ENCODE assay signal across 8 mouse cellular contexts in the genomic region with DNA sequence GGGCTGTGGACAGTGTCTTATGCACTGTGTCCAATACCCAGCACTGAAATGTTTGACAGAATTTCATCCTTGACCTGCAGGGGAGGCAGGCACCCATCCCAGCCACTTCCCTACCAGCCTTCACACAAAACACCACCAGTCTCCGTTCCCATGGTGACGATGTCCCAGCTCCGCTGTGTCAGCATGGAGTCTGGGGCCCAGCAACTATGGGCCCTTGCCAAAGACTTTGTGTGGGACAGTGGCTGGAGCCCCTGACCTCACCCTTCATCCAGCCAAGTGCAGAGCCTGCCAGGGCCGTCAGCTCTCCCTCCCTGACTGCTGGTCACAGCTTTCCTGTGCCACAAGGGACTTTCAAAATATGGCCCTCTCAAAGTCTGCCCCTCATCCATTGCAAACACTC. TPM values are rescaled to one million over a fixed set of nuclear protein-coding genes. Genes with fewer than 3 reads are reported as not detected.
DNase-seq lines count a peak whose midpoint lies in the region; ATAC-seq lines count a peak whose summit lies in the region.

No protein-coding gene starts in this region.

- peaks cover 7% of the 10 kb centered on the region; the same call in 1 of the 2 replicates for H3K36me3 ChIP-seq in lung, embryonic 15.5 days
- H3K36me3 ChIP-seq in heart, embryonic 16.5 days (ENCODE audit: control insufficient read depth, insufficient read depth) = peaks cover 4% of the 10 kb centered on the region; the same call in 1 of the 2 replicates

- H3K27me3 ChIP-seq in lung, embryonic 15.5 days = no peaks in the 10 kb centered on the region
- no peaks in the 10 kb centered on the region for H3K27me3 ChIP-seq in heart, embryonic 16.5 days (ENCODE audit: control insufficient read depth, insufficient read depth, low read length)

- ATAC-seq in lung, embryonic 15.5 days (ENCODE audit: borderline replicate concordance, extremely low read depth, low FRiP score, low TSS enrichment) = peak; percentile 8; the same call in 1 of the 2 replicates
- no peak for ATAC-seq in heart, embryonic 16.5 days (replicated peaks; ENCODE audit: extremely low read depth, insufficient read depth, low FRiP score)
- ATAC-seq in erythroid progenitor cell, adult 5-6 weeks (replicated peaks; ENCODE audit: low FRiP score, poor library complexity, severe bottlenecking) = no peak

- intact Hi-C loops in left cerebral cortex, postnatal 4 days (cut with DNase I) = no loop called here

- WGBS in lung, embryonic 15.5 days = 50% methylated on average over 4 of the region's 4 CpGs
- 76% methylated on average over 4 of the region's 4 CpGs for WGBS in heart, embryonic 16.5 days

- H3K4me3 ChIP-seq in lung, embryonic 15.5 days = no peak overlapping the region
- no peak overlapping the region for H3K4me3 ChIP-seq in heart, embryonic 16.5 days (ENCODE audit: low read length)

- no peak overlapping the region for H3K4me2 ChIP-seq in lung, embryonic 15.5 days
- H3K4me2 ChIP-seq in heart, embryonic 16.5 days (ENCODE audit: low read depth, low read length) = no peak overlapping the region

- H3K9me3 ChIP-seq in lung, embryonic 15.5 days = no peaks in the 10 kb centered on the region
- H3K9me3 ChIP-seq in heart, embryonic 16.5 days (replicated peaks; ENCODE audit: control insufficient read depth, low read length) = no peaks in the 10 kb centered on the region

- peak; percentile 63 for DNase-seq in cerebellum, adult 9-11 months
- no peak for DNase-seq in cerebellum, adult 8-10 months
- no peak for DNase-seq in lung, postnatal 36 days
- peak; percentile 57 for DNase-seq in left cerebral cortex, postnatal 4 days
- no peak for DNase-seq in adrenal gland, postnatal 25 days

- peaks cover 49% of the 10 kb centered on the region for H3K4me1 ChIP-seq in lung, embryonic 15.5 days
- peaks cover 25% of the 10 kb centered on the region for H3K4me1 ChIP-seq in heart, embryonic 16.5 days (ENCODE audit: control insufficient read depth, insufficient read depth, low read length)

- H3K9ac ChIP-seq in lung, embryonic 15.5 days = no peak overlapping the region
- no peak overlapping the region for H3K9ac ChIP-seq in heart, embryonic 16.5 days (ENCODE audit: low read length)

- 0 out of 2 replicates have a peak overlapping the region, but pooled peaks have one; percentile 56 for H3K27ac ChIP-seq in lung, embryonic 15.5 days
- H3K27ac ChIP-seq in heart, embryonic 16.5 days (ENCODE audit: low read length) = peak overlapping the region; percentile 26; the same call in 1 of the 2 replicates

RNA-seq across cellular contexts. Expression of a gene that starts 16.2 kb away (rescaled TPM):
- 65.8 and 68.1 TPM in 2 replicates for polyA plus RNA-seq in lung, embryonic 15.5 days (2015; fragmentation: Nextera tagmentation; extraction: Ambion mirVana)
- polyA plus RNA-seq in heart, embryonic 16.5 days (2015; fragmentation: Nextera tagmentation; extraction: Ambion mirVana) = 34.3 and 56.1 TPM in 2 replicates
- 100 to 1,000 TPM; 208 to 215 TPM for total RNA-seq in left cerebral cortex, postnatal 4 days (2021)
- 17.2 and 53.0 TPM in 2 replicates for total RNA-seq in erythroid progenitor cell, adult 5-6 weeks (2015; ENCODE audit: low replicate concordance)
- 60.7 and 71.3 TPM in 2 replicates for total RNA-seq in erythroid progenitor cell, adult 5-6 weeks (2017; ENCODE audit: low replicate concordance)
- total RNA-seq in adrenal gland, postnatal 25 days (2021) = 38.3 and 40.8 TPM in 2 replicates

RNA-seq across cellular contexts. Expression of a gene that starts 38.0 kb away (rescaled TPM):
- 13.7 and 14.7 TPM in 2 replicates for polyA plus RNA-seq in lung, embryonic 15.5 days (2015; fragmentation: Nextera tagmentation; extraction: Ambion mirVana)
- polyA plus RNA-seq in heart, embryonic 16.5 days (2015; fragmentation: Nextera tagmentation; extraction: Ambion mirVana) = 10.8 and 11.4 TPM in 2 replicates
- 10 to 100 TPM in 1 of 2 experiments, 1 to 10 TPM in 1; 8.9 to 11.8 TPM for total RNA-seq in left cerebral cortex, postnatal 4 days (2021)
- 1.1 TPM in 1 of 2 replicates, not detected in the other for total RNA-seq in erythroid progenitor cell, adult 5-6 weeks (2015; ENCODE audit: low replicate concordance)
- 1.8 and 2.3 TPM in 2 replicates for total RNA-seq in erythroid progenitor cell, adult 5-6 weeks (2017; ENCODE audit: low replicate concordance)
- 6.9 and 13.5 TPM in 2 replicates for total RNA-seq in adrenal gland, postnatal 25 days (2021)

RNA-seq across cellular contexts. Expression of a gene that starts 45.9 kb away (rescaled TPM):
- polyA plus RNA-seq in lung, embryonic 15.5 days (2015; fragmentation: Nextera tagmentation; extraction: Ambion mirVana) = 12.3 and 14.8 TPM in 2 replicates
- polyA plus RNA-seq in heart, embryonic 16.5 days (2015; fragmentation: Nextera tagmentation; extraction: Ambion mirVana) = 12.5 and 15.0 TPM in 2 replicates
- total RNA-seq in left cerebral cortex, postnatal 4 days (2021) = 10 to 100 TPM; 15.0 to 16.7 TPM
- 4.2 TPM in 1 of 2 replicates, not detected in the other for total RNA-seq in erythroid progenitor cell, adult 5-6 weeks (2015; ENCODE audit: low replicate concordance)
- total RNA-seq in erythroid progenitor cell, adult 5-6 weeks (2017; ENCODE audit: low replicate concordance) = 0.51 TPM in 1 of 2 replicates, not detected in the other
- 11.3 and 22.1 TPM in 2 replicates for total RNA-seq in adrenal gland, postnatal 25 days (2021)

Comparison
In these comparisons a context has a peak if more than half of its experiments do, and no peak if none do; other contexts are left out.
1. DNase-seq: peak in cerebellum, adult 9-11 months (single experiment) and left cerebral cortex, postnatal 4 days (single experiment); none in cerebellum, adult 8-10 months (single experiment), lung, postnatal 36 days (single experiment) and adrenal gland, postnatal 25 days (single experiment).